Mouse (Mus musculus) mouse trophoblast stem cell (cell line): ENCODE data around the gene Rap2b.

Experiments
- in situ Hi-C, 2 experiments: fragments of 300-500 bp; cut with MseI, MboI; formaldehyde crosslinking; loops; 2 replicates in 1 of 2; 3 replicates in 1 of 2; pipeline ENCODE4 v1.15.1; 2025

The Rap2b gene

GRCm38 (mm10) chr3:61386368-61386767, 24.9 kb downstream of the Rap2b start:
- in situ Hi-C loops = no loop called here

GRCm38 (mm10) chr3:61391564-61391963, 30.1 kb downstream of the Rap2b start:
- in situ Hi-C loops = no loop called here

GRCm38 (mm10) chr3:61392881-61393280, 31.4 kb downstream of the Rap2b start:
- in situ Hi-C loops = no loop called here

GRCm38 (mm10) chr3:61393520-61393919, 32.1 kb downstream of the Rap2b start:
- in situ Hi-C loops = no loop called here

GRCm38 (mm10) chr3:61395382-61395781, 33.9 kb downstream of the Rap2b start:
- in situ Hi-C loops = no loop called here

- in situ Hi-C loops = no loop called here
Measured at GRCm38 (mm10) chr3:61396728-61397127, 35.3 kb downstream of the Rap2b start.

- in situ Hi-C loops = no loop called here
Measured at GRCm38 (mm10) chr3:61400823-61401387, 39.5 kb downstream of the Rap2b start.

GRCm38 (mm10) chr3:61406921-61407320, 45.5 kb downstream of the Rap2b start:
- in situ Hi-C loops = no loop called here

- in situ Hi-C loops = no loop called here
Measured at GRCm38 (mm10) chr3:61409683-61410082, 48.2 kb downstream of the Rap2b start.

- in situ Hi-C loops = no loop called here
Measured at GRCm38 (mm10) chr3:61415883-61416282, 54.4 kb downstream of the Rap2b start.
